Mouse (Mus musculus) forebrain, postnatal 0 days (tissue): ENCODE measurements around the gene Usp47. TPM values are rescaled to one million over a fixed set of nuclear protein-coding genes. Genes with fewer than 3 reads are reported as not detected.

Experiments used
- ATAC-seq: fragments of 200-750 bp; cut with Nextera tagmentation; 2 replicates; pipeline ENCODE4 v1.8.0; 2017; ENCODE audit warnings: mild to moderate bottlenecking, moderate library complexity
- DNase-seq: peaks from one replicate; pipeline ENCODE4 v3.0.0-alpha.2; 2015
- H3K27ac ChIP-seq: fragments of 300-500 bp; sonication (generic); 2 replicates; pipeline ENCODE4 v1.5.1; 2014; ENCODE audit warnings: low read depth, mild to moderate bottlenecking, antibody characterized with exemption, low read length, moderate library complexity, mixed read lengths
- H3K27me3 ChIP-seq: fragments of 300-500 bp; sonication (generic); 2 replicates; pipeline ENCODE4 v1.6.1; 2014; ENCODE audit warnings: mild to moderate bottlenecking, low read length, mixed read lengths; ENCODE audit not compliant: insufficient read depth
- H3K36me3 ChIP-seq: fragments of 300-500 bp; sonication (generic); 2 replicates; pipeline ENCODE4 v1.6.1; 2014; ENCODE audit warnings: mild to moderate bottlenecking, moderate library complexity; ENCODE audit not compliant: insufficient read depth
- H3K4me1 ChIP-seq: fragments of 300-500 bp; sonication (generic); 2 replicates; pipeline ENCODE4 v1.6.1; 2014; ENCODE audit warnings: antibody characterized with exemption; ENCODE audit not compliant: insufficient read depth
- H3K4me2 ChIP-seq: fragments of 300-500 bp; sonication (generic); 2 replicates; pipeline ENCODE4 v1.6.1; 2014; ENCODE audit warnings: low read depth, mild to moderate bottlenecking, moderate library complexity
- H3K4me3 ChIP-seq: fragments of 300-500 bp; sonication (generic); 2 replicates; pipeline ENCODE4 v1.5.1; 2014; ENCODE audit warnings: low read depth, low read length, mixed read lengths
- H3K9ac ChIP-seq: fragments of 300-500 bp; sonication (generic); 2 replicates; pipeline ENCODE4 v1.6.1; 2014; ENCODE audit warnings: mild to moderate bottlenecking
- H3K9me3 ChIP-seq: fragments of 300-500 bp; sonication (generic); 2 replicates; pipeline ENCODE4 v1.6.1; 2016; ENCODE audit warnings: low read length
- CTCF ChIP-seq: sonication (generic); IDR thresholded peaks from 2 replicates; pipeline ENCODE4 v1.5.1; 2016; ENCODE audit warnings: antibody characterized with exemption, control low read depth, low read depth
- WGBS: fragments of 180-500 bp; shearing (Covaris S2); extraction: QIAGEN DNeasy Blood & Tissue Kit; methylation state at CpG from one replicate; pipeline ENCODE4 v1.1.7; 2014; 5-methylcytosine and 5-hydroxymethylcytosine counted together
- polyA plus RNA-seq: library from polyadenylated mRNA; unstranded; fragments of >200 nt; fragmentation: Nextera tagmentation; extraction: Ambion mirVana; gene quantifications from 2 replicates; pipeline ENCODE4 v1.2.1, GENCODE M21; 2015
- total RNA-seq: library from RNA; depleted of rRNA; stranded (reverse); fragments of >200 nt; gene quantifications from 2 replicates; pipeline ENCODE4 v1.2.3, GENCODE M21; 2014

The Usp47 gene
- total and polyA plus RNA-seq, 2 experiments from 2014 or later: 52.0 to 121 TPM

DNA sequence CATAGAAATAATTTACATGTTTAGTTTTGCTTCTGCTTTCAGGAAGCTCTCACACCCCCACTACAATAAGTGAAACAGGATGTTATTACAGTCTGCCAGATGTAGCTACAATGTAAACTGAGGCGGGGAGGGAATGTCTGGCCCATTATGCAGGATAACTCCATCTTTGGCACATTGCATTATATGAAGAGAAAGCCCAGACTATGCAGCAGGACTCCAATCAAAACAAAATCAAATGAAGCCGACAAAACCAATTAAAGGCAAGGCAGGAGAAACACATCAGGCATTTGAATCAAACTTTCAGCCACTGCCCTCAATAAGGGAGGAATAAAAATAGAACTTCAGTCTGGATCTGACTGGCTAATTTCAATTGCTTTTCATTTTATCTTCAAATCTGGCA is 25.9 kb upstream of the Usp47 start:
- no peak overlapping the region for H3K27ac ChIP-seq
- DNase-seq (peak; percentile 38), ATAC-seq (peak; percentile 63)
- H3K4me3 ChIP-seq: no peak overlapping the region
- no peak overlapping the region for H3K9ac ChIP-seq
- no peak overlapping the region for H3K4me2 ChIP-seq
- no peaks in the 10 kb centered on the region for H3K4me1 ChIP-seq
- H3K36me3 ChIP-seq: no peaks in the 10 kb centered on the region
- WGBS: 21% methylated on average over 2 of the region's 2 CpGs
- TF ChIP-seq CTCF: no peak
- H3K9me3 ChIP-seq: no peaks in the 10 kb centered on the region
- H3K27me3 ChIP-seq: no peaks in the 10 kb centered on the region

DNA sequence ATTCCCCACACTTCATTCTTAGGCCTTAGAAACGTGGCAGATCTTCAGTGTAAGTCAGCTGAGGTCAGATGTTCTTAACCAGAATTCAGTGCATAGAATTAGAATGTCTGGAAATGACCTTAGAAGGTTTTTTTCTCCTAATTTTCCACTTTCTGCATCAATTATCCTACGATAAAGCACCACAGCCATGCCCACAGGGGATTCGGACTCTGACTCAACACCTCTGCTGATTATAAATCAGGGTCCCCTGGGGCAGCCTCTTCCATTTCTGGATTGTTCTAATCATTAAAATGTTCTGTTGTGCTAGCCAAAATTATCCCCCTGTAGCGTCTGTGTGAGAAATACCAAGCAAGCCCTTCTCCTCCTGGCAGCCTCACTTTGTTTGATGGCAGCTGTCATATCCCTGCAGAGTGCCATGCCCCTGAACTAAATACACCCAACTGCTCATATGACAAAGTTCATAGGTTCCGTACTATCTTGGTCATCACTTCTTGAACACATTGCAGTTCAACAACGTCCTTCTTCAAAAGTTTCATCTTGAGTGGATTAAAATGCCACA is 24.8 kb upstream of the Usp47 start:
- H3K36me3 ChIP-seq: no peaks in the 10 kb centered on the region
- H3K4me1 ChIP-seq: no peaks in the 10 kb centered on the region
- no peak for ATAC-seq
- no peak overlapping the region for H3K4me2 ChIP-seq
- H3K9me3 ChIP-seq: no peaks in the 10 kb centered on the region
- DNase-seq: no peak
- no peak overlapping the region for H3K27ac ChIP-seq
- H3K9ac ChIP-seq: no peak overlapping the region
- H3K27me3 ChIP-seq: no peaks in the 10 kb centered on the region
- 46% methylated on average over 6 of the region's 6 CpGs for WGBS
- H3K4me3 ChIP-seq: no peak overlapping the region
- TF ChIP-seq CTCF: no peak

DNA sequence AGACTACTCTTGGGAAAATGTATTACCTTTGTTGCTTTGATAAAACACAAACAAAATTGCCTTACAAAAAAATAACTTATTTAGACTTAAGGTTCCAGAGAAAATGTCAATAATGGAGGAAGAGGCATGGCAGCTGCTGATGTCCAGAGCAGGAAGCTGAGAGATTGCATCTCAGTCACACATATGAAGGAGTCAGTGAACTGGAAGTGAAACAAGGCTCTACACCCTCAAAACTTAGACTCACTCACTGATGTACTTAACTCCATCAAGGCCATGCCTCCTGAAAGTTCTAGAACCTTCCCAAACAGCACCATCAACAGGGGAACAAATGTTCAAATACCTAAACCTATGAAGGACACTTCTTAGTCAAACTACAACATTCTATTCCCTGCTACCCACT is 23.9 kb upstream of the Usp47 start:
- Histone ChIP-seq H3K9me3 (no peaks in the 10 kb centered on the region), H3K27me3 (no peaks in the 10 kb centered on the region), H3K36me3 (no peaks in the 10 kb centered on the region), H3K27ac (no peak overlapping the region), H3K9ac (no peak overlapping the region), H3K4me1 (no peaks in the 10 kb centered on the region), H3K4me3 (no peak overlapping the region), H3K4me2 (no peak overlapping the region)
- ATAC-seq: no peak
- TF ChIP-seq CTCF: no peak
- DNase-seq: no peak

DNA sequence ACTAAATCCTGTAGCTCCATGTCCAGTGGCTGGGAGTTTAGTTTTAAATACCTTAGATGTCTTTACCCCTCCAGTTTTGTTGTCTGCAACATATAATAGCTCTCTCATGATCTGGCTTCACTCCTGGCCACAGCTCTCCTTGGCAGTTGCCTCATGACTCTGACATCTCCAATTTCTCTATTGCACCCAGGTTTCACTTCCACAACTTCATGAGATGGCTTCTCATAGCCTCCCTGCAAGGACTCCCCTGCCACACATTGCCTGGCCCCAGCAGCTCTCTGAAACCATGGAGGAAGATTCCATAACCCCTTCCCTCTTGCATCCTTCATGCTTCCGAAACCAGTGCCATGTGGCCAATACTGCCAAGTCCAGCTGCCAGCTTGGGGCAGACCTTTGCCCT is 23.1 kb upstream of the Usp47 start:
- DNase-seq (no peak), ATAC-seq (no peak)
- no peak for TF ChIP-seq CTCF
- Histone ChIP-seq H3K4me1 (no peaks in the 10 kb centered on the region), H3K9ac (no peak overlapping the region), H3K36me3 (no peaks in the 10 kb centered on the region), H3K9me3 (no peaks in the 10 kb centered on the region), H3K27me3 (no peaks in the 10 kb centered on the region), H3K4me2 (no peak overlapping the region), H3K27ac (no peak overlapping the region), H3K4me3 (no peak overlapping the region)
- 93% methylated on average over 1 of the region's 1 CpGs for WGBS

DNA sequence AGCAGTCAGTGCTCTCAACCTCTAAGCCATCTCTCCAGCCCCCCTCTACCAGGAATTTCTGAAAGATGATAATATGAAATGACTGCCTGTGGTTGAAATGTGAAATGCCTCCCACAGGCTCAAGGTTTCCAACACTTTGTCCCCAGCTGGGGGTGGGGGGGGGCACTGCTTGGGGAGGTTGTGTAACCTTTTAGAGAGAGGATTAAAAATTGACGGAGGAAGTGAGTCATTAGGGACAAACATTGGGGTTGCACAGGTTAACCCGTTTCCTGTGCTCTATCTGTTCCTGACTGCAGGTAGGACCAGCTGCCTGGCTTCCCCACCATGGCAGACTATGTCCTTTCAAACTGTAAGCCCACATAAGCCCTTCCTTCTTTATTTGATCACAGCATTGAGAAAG is 12.8 kb upstream of the Usp47 start:
- no peaks in the 10 kb centered on the region for H3K36me3 ChIP-seq
- 0 out of 2 replicates have a peak, but pooled peaks cover 5% of the 10 kb centered on the region for H3K4me1 ChIP-seq
- H3K27ac ChIP-seq: no peak overlapping the region
- no peak for ATAC-seq
- TF ChIP-seq CTCF: no peak
- no peaks in the 10 kb centered on the region; the same call in 1 of the 2 replicates for H3K27me3 ChIP-seq
- no peak overlapping the region for H3K4me3 ChIP-seq
- H3K9ac ChIP-seq: no peak overlapping the region
- no peak overlapping the region for H3K4me2 ChIP-seq
- WGBS: 72% methylated on average over 2 of the region's 2 CpGs
- no peaks in the 10 kb centered on the region for H3K9me3 ChIP-seq
- DNase-seq: no peak

DNA sequence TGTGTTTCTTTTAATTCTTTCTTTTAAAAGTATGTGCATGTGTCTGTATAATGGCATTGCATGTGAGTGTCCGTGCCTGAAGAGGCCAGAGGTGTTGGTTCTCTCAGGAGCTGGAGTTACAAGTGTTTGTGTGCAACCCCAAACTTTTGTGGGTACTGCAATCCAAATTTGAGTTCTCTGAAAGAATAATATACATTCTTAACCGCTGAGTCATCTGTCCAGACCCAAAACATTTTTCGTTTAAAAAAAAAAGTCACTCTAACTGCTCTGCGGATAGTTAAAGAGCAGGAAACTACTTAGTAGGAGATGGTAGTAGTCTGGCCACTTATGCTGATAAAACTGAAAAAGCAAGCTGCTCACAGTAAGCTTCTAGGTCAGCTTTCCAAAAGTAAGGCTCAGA is 12.3 kb upstream of the Usp47 start:
- H3K4me2 ChIP-seq: no peak overlapping the region
- H3K27ac ChIP-seq: no peak overlapping the region
- ATAC-seq (no peak), DNase-seq (no peak)
- H3K36me3 ChIP-seq: no peaks in the 10 kb centered on the region
- no peaks in the 10 kb centered on the region; the same call in 1 of the 2 replicates for H3K27me3 ChIP-seq
- H3K4me3 ChIP-seq: no peak overlapping the region
- H3K9ac ChIP-seq: no peak overlapping the region
- 0 out of 2 replicates have a peak, but pooled peaks cover 5% of the 10 kb centered on the region for H3K4me1 ChIP-seq
- no peak for TF ChIP-seq CTCF
- H3K9me3 ChIP-seq: no peaks in the 10 kb centered on the region
- WGBS: 77% methylated on average over 4 of the region's 4 CpGs

DNA sequence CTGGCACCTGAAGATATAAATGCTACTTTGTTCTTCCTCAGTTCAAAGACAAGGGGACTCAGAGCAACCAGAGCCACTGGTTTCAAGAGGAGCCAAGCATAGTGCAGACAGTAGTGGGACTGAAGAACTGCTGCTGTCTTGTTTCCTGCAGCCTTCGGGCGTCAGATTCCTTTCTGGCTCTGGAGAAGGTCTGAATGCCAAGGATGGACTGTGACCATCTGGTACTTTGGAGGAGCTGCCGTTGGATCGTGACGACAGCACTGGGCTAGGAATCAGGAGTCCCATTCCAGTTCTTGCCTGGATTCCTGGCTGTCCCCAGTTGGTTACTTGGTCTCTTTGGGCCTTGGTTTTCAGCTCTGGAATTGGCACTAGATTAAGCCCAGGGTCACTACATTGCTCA is 11.2 kb upstream of the Usp47 start:
- WGBS: 47% methylated on average over 5 of the region's 5 CpGs
- ATAC-seq: peak; percentile 82
- Histone ChIP-seq H3K4me2 (no peak overlapping the region), H3K27me3 (no peaks in the 10 kb centered on the region), H3K36me3 (no peaks in the 10 kb centered on the region), H3K4me1 (0 out of 2 replicates have a peak, but pooled peaks cover 5% of the 10 kb centered on the region), H3K9ac (no peak overlapping the region), H3K27ac (no peak overlapping the region), H3K4me3 (no peak overlapping the region), H3K9me3 (no peaks in the 10 kb centered on the region)
- TF ChIP-seq CTCF: no peak
- peak; percentile 78 for DNase-seq
